Comparison of ENCODE assay signal across 16 mouse cellular contexts in the genomic region with DNA sequence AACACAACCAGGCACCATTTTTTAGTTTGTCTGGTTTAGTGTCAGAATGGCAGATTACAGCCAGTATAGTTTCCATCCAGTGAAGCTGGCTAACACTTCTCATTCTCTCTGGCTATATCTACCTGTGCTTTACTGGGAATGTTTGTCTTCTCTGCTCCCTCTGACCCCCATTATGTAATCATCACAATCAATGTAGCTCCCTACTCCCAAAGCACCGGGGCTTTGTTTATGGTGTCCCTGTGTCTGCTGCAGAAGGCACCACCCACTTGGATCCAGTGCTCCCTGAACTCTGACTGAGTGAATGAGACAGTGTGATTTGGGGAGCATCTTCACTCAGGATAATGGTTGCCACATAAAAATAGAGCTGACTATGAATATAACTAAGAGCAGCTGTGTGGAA.
"Had no signal": no experiment of that assay in that cellular context is flagged by ENCODE, and none has a peak within 500 bp of the region (broad histone marks: within the 10 kb centered on the region; RNA-seq: fewer than 3 reads in every experiment).

No protein-coding gene starts in this region.

- H3K27me3 ChIP-seq: kidney, embryonic 15.5 days; limb, embryonic 13.5 days; liver, embryonic 15.5 days; midbrain, embryonic 13.5 days had no signal

- H3K36me3 ChIP-seq: kidney, embryonic 15.5 days; limb, embryonic 10.5 days; limb, embryonic 13.5 days; liver, embryonic 15.5 days; midbrain, embryonic 10.5 days; midbrain, embryonic 13.5 days had no signal

- ATAC-seq: lung, postnatal 0 days; midbrain, embryonic 13.5 days; midbrain, embryonic 16.5 days had no signal

- DNase-seq: kidney, adult 11 months; kidney, adult 8-10 months; kidney, postnatal 10 days; kidney, postnatal 36 days; lung, embryonic 14.5 days; thymus, adult 18-20 months; thymus, postnatal 36 days had no signal

- H3K4me2 ChIP-seq: kidney, embryonic 15.5 days; limb, embryonic 13.5 days; liver, embryonic 15.5 days; lung, embryonic 14.5 days; midbrain, embryonic 13.5 days had no signal

- H3K4me3 ChIP-seq: kidney, embryonic 15.5 days; limb, embryonic 10.5 days; limb, embryonic 13.5 days; liver, embryonic 15.5 days; midbrain, embryonic 10.5 days; midbrain, embryonic 13.5 days had no signal

- H3K9ac ChIP-seq: kidney, embryonic 15.5 days; limb, embryonic 13.5 days; liver, embryonic 15.5 days; lung, embryonic 14.5 days; midbrain, embryonic 13.5 days had no signal

- H3K9me3 ChIP-seq: kidney, embryonic 15.5 days; limb, embryonic 10.5 days; limb, embryonic 13.5 days; liver, embryonic 15.5 days; midbrain, embryonic 10.5 days; midbrain, embryonic 13.5 days had no signal

- H3K4me1 ChIP-seq: kidney, embryonic 15.5 days; limb, embryonic 10.5 days; limb, embryonic 13.5 days; liver, embryonic 15.5 days; midbrain, embryonic 10.5 days; midbrain, embryonic 13.5 days had no signal

- H3K27ac ChIP-seq: kidney, embryonic 15.5 days; limb, embryonic 10.5 days; limb, embryonic 13.5 days; liver, embryonic 15.5 days; macrophage; midbrain, embryonic 10.5 days; midbrain, embryonic 13.5 days had no signal
